Mouse (Mus musculus): Measurements from ENCODE around the gene Rbx1. TPM values are rescaled to one million over a fixed set of nuclear protein-coding genes. Genes with fewer than 3 reads are reported as not detected.
"Not testable (repeated sequence)": the region's sequence is repeated elsewhere in the genome, so short reads cannot be mapped to it uniquely, and the experiment has no call there.

Rbx1 gene
- 122 and 127 TPM in 2 replicates for total RNA-seq (2014; rRNA removed)
- polyA plus RNA-seq (2015; fragmentation: Nextera tagmentation; extraction: Ambion mirVana) = 446 and 451 TPM in 2 replicates

- Histone ChIP-seq H3K9me3 (ENCODE audit: low read length) (no peaks in the 10 kb centered on the region), H3K4me3 (ENCODE audit: low read length) (peak within 1 kb of the TSS; percentile 49), H3K27ac (peak within 1 kb of the TSS; percentile 90), H3K27me3 (ENCODE audit: insufficient read depth, low read length) (no peaks in the 10 kb centered on the region), H3K4me2 (ENCODE audit: low read depth, low read length) (peak within 1 kb of the TSS; percentile 72), H3K9ac (replicated peaks; ENCODE audit: low read length) (peak within 1 kb of the TSS; percentile 68), H3K4me1 (ENCODE audit: insufficient read depth, low read length) (peaks cover 10% of the 10 kb centered on the region; the same call in 1 of the 2 replicates), H3K36me3 (ENCODE audit: insufficient read depth, low read length) (peaks cover 5% of the 10 kb centered on the region)
- under 1% methylated on average over 60 of the region's 62 CpGs for WGBS
- no peak for TF ChIP-seq CTCF (IDR thresholded peaks at IDR 0.05; ENCODE audit: low read depth)
- ATAC-seq = peak; percentile 99
- DNase-seq (ENCODE audit: low spot score) = peak; percentile 99
Observed at GRCm38 (mm10) chr15:81465901-81466737, at the start of gene Rbx1. TSS of gene Rbx1 (plus strand) at chr15:81466296.

GRCm38 (mm10) chr15:81416763-81417310, 49.3 kb upstream of the Rbx1 start:
- H3K4me1 ChIP-seq (ENCODE audit: insufficient read depth, low read length); H3K27ac ChIP-seq; H3K9me3 ChIP-seq (ENCODE audit: low read length); H3K36me3 ChIP-seq (ENCODE audit: insufficient read depth, low read length); H3K27me3 ChIP-seq (ENCODE audit: insufficient read depth, low read length): not testable (repeated sequence)
- WGBS = 12% methylated on average over 22 of the region's 22 CpGs
- Histone ChIP-seq H3K4me3 (ENCODE audit: low read length) (peak overlapping the region; percentile 23), H3K9ac (replicated peaks; ENCODE audit: low read length) (0 out of 2 replicates have a peak overlapping the region, but pooled peaks have one; percentile 0), H3K4me2 (ENCODE audit: low read depth, low read length) (peak overlapping the region; percentile 44; the same call in 1 of the 2 replicates)
- ATAC-seq (peak; percentile 62), DNase-seq (ENCODE audit: low spot score) (peak; percentile 31)

GRCm38 (mm10) chr15:81418065-81418464, 48.0 kb upstream of the Rbx1 start:
- DNase-seq (ENCODE audit: low spot score) = no peak
- Histone ChIP-seq H3K36me3 (ENCODE audit: insufficient read depth, low read length) (no peaks in the 10 kb centered on the region), H3K27me3 (ENCODE audit: insufficient read depth, low read length) (no peaks in the 10 kb centered on the region), H3K9ac (replicated peaks; ENCODE audit: low read length) (no peak overlapping the region), H3K4me2 (ENCODE audit: low read depth, low read length) (no peak overlapping the region), H3K4me1 (ENCODE audit: insufficient read depth, low read length) (no peaks in the 10 kb centered on the region), H3K4me3 (ENCODE audit: low read length) (no peak overlapping the region), H3K9me3 (ENCODE audit: low read length) (no peaks in the 10 kb centered on the region), H3K27ac (no peak overlapping the region)
- 92% methylated on average over 4 of the region's 4 CpGs for WGBS
- TF ChIP-seq CTCF (IDR thresholded peaks at IDR 0.05; ENCODE audit: low read depth) = no peak
- ATAC-seq = no peak

- TF ChIP-seq CTCF (IDR thresholded peaks at IDR 0.05; ENCODE audit: low read depth) = no peak
- H3K27ac ChIP-seq = no peak overlapping the region
- H3K36me3 ChIP-seq (ENCODE audit: insufficient read depth, low read length) = no peaks in the 10 kb centered on the region
- no peak overlapping the region for H3K4me2 ChIP-seq (ENCODE audit: low read depth, low read length)
- no peaks in the 10 kb centered on the region for H3K9me3 ChIP-seq (ENCODE audit: low read length)
- H3K4me1 ChIP-seq (ENCODE audit: insufficient read depth, low read length) = no peaks in the 10 kb centered on the region
- ATAC-seq = no peak
- H3K9ac ChIP-seq (replicated peaks; ENCODE audit: low read length) = no peak overlapping the region
- H3K4me3 ChIP-seq (ENCODE audit: low read length) = no peak overlapping the region
- no peak for DNase-seq (ENCODE audit: low spot score)
- no peaks in the 10 kb centered on the region for H3K27me3 ChIP-seq (ENCODE audit: insufficient read depth, low read length)
- WGBS = 72% methylated on average over 1 of the region's 1 CpGs
Observed at GRCm38 (mm10) chr15:81421454-81421853, 44.6 kb upstream of the Rbx1 start.

GRCm38 (mm10) chr15:81422156-81422681, 43.9 kb upstream of the Rbx1 start:
- Histone ChIP-seq H3K27ac (no peak overlapping the region), H3K36me3 (ENCODE audit: insufficient read depth, low read length) (peaks cover 2% of the 10 kb centered on the region; the same call in 1 of the 2 replicates), H3K4me2 (ENCODE audit: low read depth, low read length) (no peak overlapping the region), H3K4me1 (ENCODE audit: insufficient read depth, low read length) (no peaks in the 10 kb centered on the region), H3K4me3 (ENCODE audit: low read length) (no peak overlapping the region), H3K27me3 (ENCODE audit: insufficient read depth, low read length) (no peaks in the 10 kb centered on the region), H3K9me3 (ENCODE audit: low read length) (no peaks in the 10 kb centered on the region), H3K9ac (replicated peaks; ENCODE audit: low read length) (no peak overlapping the region)
- ATAC-seq = no peak
- TF ChIP-seq CTCF (IDR thresholded peaks at IDR 0.05; ENCODE audit: low read depth) = no peak
- no peak for DNase-seq (ENCODE audit: low spot score)
- 79% methylated on average over 7 of the region's 7 CpGs for WGBS

- H3K4me3 ChIP-seq (ENCODE audit: low read length) = no peak overlapping the region
- DNase-seq (ENCODE audit: low spot score) (no peak), ATAC-seq (no peak)
- no peak for TF ChIP-seq CTCF (IDR thresholded peaks at IDR 0.05; ENCODE audit: low read depth)
- no peak overlapping the region for H3K9ac ChIP-seq (replicated peaks; ENCODE audit: low read length)
- no peaks in the 10 kb centered on the region for H3K9me3 ChIP-seq (ENCODE audit: low read length)
- H3K4me2 ChIP-seq (ENCODE audit: low read depth, low read length) = no peak overlapping the region
- H3K4me1 ChIP-seq (ENCODE audit: insufficient read depth, low read length) = no peaks in the 10 kb centered on the region
- 80% methylated on average over 3 of the region's 3 CpGs for WGBS
- no peak overlapping the region for H3K27ac ChIP-seq
- H3K27me3 ChIP-seq (ENCODE audit: insufficient read depth, low read length) = no peaks in the 10 kb centered on the region
- peaks cover 8% of the 10 kb centered on the region; the same call in 1 of the 2 replicates for H3K36me3 ChIP-seq (ENCODE audit: insufficient read depth, low read length)
Observed at GRCm38 (mm10) chr15:81425311-81425710, 40.8 kb upstream of the Rbx1 start.
